ENCODE assay signal across 11 mouse cellular contexts in genomic region chr4:117601338-117601776, GRCm38 (mm10). TPM values are rescaled to one million over a fixed set of nuclear protein-coding genes. Genes with fewer than 3 reads are reported as not detected.
DNase-seq lines count a peak whose midpoint lies in the region; ATAC-seq lines count a peak whose summit lies in the region.
"Had no signal": no experiment of that assay in that cellular context is flagged by ENCODE, and none has a peak within 500 bp of the region (broad histone marks: within the 10 kb centered on the region; RNA-seq: fewer than 3 reads in every experiment).

No protein-coding gene starts in this region.

- no peaks in the 10 kb centered on the region for H3K9me3 ChIP-seq in kidney, embryonic 15.5 days (replicated peaks)
- no peaks in the 10 kb centered on the region for H3K9me3 ChIP-seq in forebrain, embryonic 15.5 days
- H3K9me3 ChIP-seq in hindbrain, embryonic 12.5 days (replicated peaks), result no peaks in the 10 kb centered on the region
- H3K9me3 ChIP-seq in neural tube, embryonic 15.5 days (replicated peaks), result no peaks in the 10 kb centered on the region

- H3K4me1 ChIP-seq in kidney, embryonic 15.5 days, result peaks cover 40% of the 10 kb centered on the region
- H3K4me1 ChIP-seq in forebrain, embryonic 15.5 days, result peaks cover 41% of the 10 kb centered on the region
- H3K4me1 ChIP-seq in hindbrain, embryonic 12.5 days, result peaks cover 43% of the 10 kb centered on the region
- H3K4me1 ChIP-seq in neural tube, embryonic 15.5 days, result peaks cover 41% of the 10 kb centered on the region

- DNase-seq in kidney, adult 18-20 months, result no peak
- DNase-seq in liver, result no peak
- no peak for DNase-seq in adrenal gland, postnatal 25 days
- DNase-seq: adrenal gland, adult 8-10 months; lung, adult 18-20 months had no signal

- 24% methylated on average over 5 of the region's 5 CpGs for WGBS in kidney, embryonic 15.5 days
- WGBS in forebrain, embryonic 15.5 days, result 6% methylated on average over 5 of the region's 5 CpGs
- 13% methylated on average over 5 of the region's 5 CpGs for WGBS in hindbrain, embryonic 12.5 days
- WGBS in neural tube, embryonic 15.5 days, result 8% methylated on average over 5 of the region's 5 CpGs

- H3K4me3 ChIP-seq in kidney, embryonic 15.5 days (replicated peaks), result no peak overlapping the region
- no peak overlapping the region for H3K4me3 ChIP-seq in forebrain, embryonic 15.5 days
- H3K4me3 ChIP-seq in hindbrain, embryonic 12.5 days, result no peak overlapping the region
- H3K4me3 ChIP-seq in neural tube, embryonic 15.5 days (replicated peaks), result no peak overlapping the region

- no peaks in the 10 kb centered on the region for H3K27me3 ChIP-seq in kidney, embryonic 15.5 days
- no peaks in the 10 kb centered on the region for H3K27me3 ChIP-seq in forebrain, embryonic 15.5 days
- no peaks in the 10 kb centered on the region for H3K27me3 ChIP-seq in hindbrain, embryonic 12.5 days
- no peaks in the 10 kb centered on the region for H3K27me3 ChIP-seq in neural tube, embryonic 15.5 days (replicated peaks)
- H3K27me3 ChIP-seq: CH12.LX had no signal

- peak; percentile 30; the same call in 1 of the 2 replicates for ATAC-seq in kidney, embryonic 15.5 days (replicated peaks; ENCODE audit: low FRiP score)
- peak; percentile 36; the same call in 1 of the 2 replicates for ATAC-seq in forebrain, embryonic 15.5 days (replicated peaks)
- peak; percentile 25; the same call in 1 of the 2 replicates for ATAC-seq in hindbrain, embryonic 12.5 days (ENCODE audit: low FRiP score)
- ATAC-seq in neural tube, embryonic 15.5 days (ENCODE audit: low FRiP score), result peak; percentile 54; the same call in 1 of the 2 replicates

- no peak overlapping the region for H3K4me2 ChIP-seq in kidney, embryonic 15.5 days
- H3K4me2 ChIP-seq in forebrain, embryonic 15.5 days (replicated peaks), result no peak overlapping the region
- no peak overlapping the region for H3K4me2 ChIP-seq in hindbrain, embryonic 12.5 days (replicated peaks)
- no peak overlapping the region for H3K4me2 ChIP-seq in neural tube, embryonic 15.5 days

- H3K36me3 ChIP-seq in kidney, embryonic 15.5 days, result peaks cover 47% of the 10 kb centered on the region
- peaks cover 9% of the 10 kb centered on the region; the same call in 1 of the 2 replicates for H3K36me3 ChIP-seq in forebrain, embryonic 15.5 days
- peaks cover 19% of the 10 kb centered on the region for H3K36me3 ChIP-seq in hindbrain, embryonic 12.5 days
- H3K36me3 ChIP-seq in neural tube, embryonic 15.5 days, result peaks cover 14% of the 10 kb centered on the region

- no peak overlapping the region for H3K9ac ChIP-seq in kidney, embryonic 15.5 days
- no peak overlapping the region for H3K9ac ChIP-seq in forebrain, embryonic 15.5 days (replicated peaks)
- H3K9ac ChIP-seq in hindbrain, embryonic 12.5 days, result no peak overlapping the region
- no peak overlapping the region for H3K9ac ChIP-seq in neural tube, embryonic 15.5 days (replicated peaks)

- no peak overlapping the region; the same call in 1 of the 2 replicates for H3K27ac ChIP-seq in kidney, embryonic 15.5 days
- no peak overlapping the region for H3K27ac ChIP-seq in forebrain, embryonic 15.5 days (replicated peaks)
- peak overlapping the region; percentile 52 for H3K27ac ChIP-seq in hindbrain, embryonic 12.5 days
- H3K27ac ChIP-seq in neural tube, embryonic 15.5 days (replicated peaks), result no peak overlapping the region
- H3K27ac ChIP-seq: stomach, postnatal 0 days had no signal

RNA-seq across cellular contexts. Expression of gene Eri3, which starts 51.2 kb away (rescaled TPM):
- polyA plus RNA-seq in kidney, embryonic 15.5 days (2015; fragmentation: Nextera tagmentation; extraction: Ambion mirVana), result 146 and 149 TPM in 2 replicates
- 255 and 270 TPM in 2 replicates for polyA plus RNA-seq in forebrain, embryonic 15.5 days (2015; fragmentation: Nextera tagmentation; extraction: Ambion mirVana)
- 177 and 178 TPM in 2 replicates for polyA plus RNA-seq in hindbrain, embryonic 12.5 days (2016; fragmentation: Nextera tagmentation; extraction: Ambion mirVana)
- 223 and 244 TPM in 2 replicates for polyA plus RNA-seq in neural tube, embryonic 15.5 days (2015; fragmentation: Nextera tagmentation; extraction: Ambion mirVana)
- total RNA-seq in adrenal gland, postnatal 25 days (2021), result 67.9 and 76.2 TPM in 2 replicates
